Mouse (Mus musculus): ENCODE measurements around the gene Rsph3a. TPM values are rescaled to one million over a fixed set of nuclear protein-coding genes. Genes with fewer than 3 reads are reported as not detected.
"Not testable (repeated sequence)": the region's sequence is repeated elsewhere in the genome, so short reads cannot be mapped to it uniquely, and the experiment has no call there.

Gene Rsph3a
- polyA plus RNA-seq, 1 experiment = 62.6 TPM

DNA sequence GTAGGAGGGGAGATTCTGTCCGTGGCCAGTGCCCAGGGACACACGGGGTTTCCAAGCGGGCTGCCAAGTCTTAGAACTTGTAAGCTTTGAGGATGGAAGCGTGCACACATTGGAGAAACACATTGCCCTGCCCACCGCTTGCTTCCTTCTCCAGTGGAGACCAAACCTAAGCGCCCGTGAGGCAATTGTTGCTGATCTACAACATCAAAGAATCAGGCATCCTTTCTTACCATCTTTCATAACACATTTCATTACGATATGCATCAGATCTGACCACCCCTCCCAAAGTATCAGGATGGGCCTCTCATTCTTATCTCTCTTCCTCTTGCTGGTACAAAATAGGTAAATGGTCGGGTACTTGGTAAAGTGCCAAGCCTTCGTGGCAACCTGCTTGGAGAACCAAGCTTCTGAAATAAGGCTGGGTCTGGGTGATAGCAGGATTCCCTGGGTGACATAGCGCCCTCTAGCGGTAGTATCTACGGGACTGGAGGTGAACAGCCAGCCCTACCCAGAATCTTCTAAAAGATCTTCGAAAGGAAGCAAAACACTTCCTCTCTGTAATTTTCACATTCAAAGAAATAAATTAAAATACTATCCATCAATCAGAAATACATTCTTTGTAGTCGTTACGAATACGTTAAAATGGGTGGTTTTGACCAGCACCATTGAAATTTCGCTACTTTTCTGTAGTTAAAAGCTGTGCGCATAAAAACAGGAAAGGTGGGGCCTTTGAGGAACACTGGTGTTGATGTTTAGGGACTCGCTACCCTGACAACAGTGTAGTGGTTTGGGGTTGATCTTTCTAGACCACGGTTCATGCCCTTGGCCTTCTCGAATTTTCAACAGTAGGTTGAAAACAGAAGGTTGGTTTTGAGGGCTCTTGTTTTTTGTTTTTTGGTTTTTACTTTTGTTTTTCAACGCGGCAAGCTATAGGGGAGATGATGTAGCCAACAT lies 17.6 kb upstream of the Rsph3a start:
- Histone ChIP-seq H3K27me3 (replicated peaks) (no peaks in the 10 kb centered on the region), H3K4me3 (replicated peaks) (peak overlapping the region; percentile 42), H3K9me3 (no peaks in the 10 kb centered on the region), H3K36me3 (replicated peaks; ENCODE audit: low read length) (no peaks in the 10 kb centered on the region), H3K4me1 (peaks cover 19% of the 10 kb centered on the region)
- no peak for TF ChIP-seq FLI1 (IDR thresholded peaks at IDR 0.05; ENCODE audit: low read length)
- TF ChIP-seq GATA1 (IDR thresholded peaks at IDR 0.05; ENCODE audit: borderline replicate concordance, low read length) = no peak

DNA sequence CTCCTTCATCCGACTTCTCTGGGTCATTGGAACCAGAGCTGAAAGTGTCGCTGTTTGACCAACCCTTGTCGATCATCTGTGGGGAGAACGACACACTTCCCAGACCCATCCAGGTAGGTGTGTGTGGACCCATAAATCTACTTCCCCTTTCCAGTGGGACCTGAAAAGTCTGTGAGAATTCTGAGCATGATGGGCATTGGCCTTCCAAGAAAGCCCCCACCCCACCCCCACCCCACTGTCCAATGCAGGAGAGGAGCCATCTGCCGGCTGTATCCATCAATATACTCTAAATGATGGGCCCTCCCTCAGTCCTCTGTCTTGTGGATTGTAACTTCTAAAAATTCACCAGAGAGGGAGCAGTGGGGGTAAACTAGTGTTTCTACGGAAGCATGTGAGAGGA lies 16.8 kb upstream of the Rsph3a start:
- no peak for TF ChIP-seq FLI1 (IDR thresholded peaks at IDR 0.05; ENCODE audit: low read length)
- TF ChIP-seq GATA1 (IDR thresholded peaks at IDR 0.05; ENCODE audit: borderline replicate concordance, low read length) = no peak
- peaks cover 19% of the 10 kb centered on the region for H3K4me1 ChIP-seq
- H3K9me3 ChIP-seq = no peaks in the 10 kb centered on the region
- no peaks in the 10 kb centered on the region for H3K36me3 ChIP-seq (replicated peaks; ENCODE audit: low read length)
- no peak overlapping the region for H3K4me3 ChIP-seq (replicated peaks)
- H3K27me3 ChIP-seq (replicated peaks) = no peaks in the 10 kb centered on the region

DNA sequence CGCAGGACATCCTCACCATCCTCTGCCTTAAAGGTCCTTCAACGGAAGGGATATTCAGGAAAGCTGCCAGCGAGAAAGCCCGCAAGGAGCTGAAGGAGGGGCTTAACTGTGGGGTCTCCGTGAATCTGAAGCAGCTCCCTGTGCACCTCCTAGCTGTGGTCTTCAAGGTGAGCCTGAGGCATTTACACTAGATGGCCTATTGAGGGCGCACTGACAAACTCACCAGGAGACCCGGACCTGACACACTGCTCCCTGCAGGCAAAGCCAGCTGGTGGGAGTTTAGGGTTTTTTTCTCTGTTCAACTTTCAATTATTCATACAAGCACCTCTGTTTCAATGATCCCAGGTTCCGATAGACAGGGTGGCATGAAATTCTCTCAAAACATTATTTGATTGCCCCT lies 16.1 kb upstream of the Rsph3a start:
- no peak overlapping the region for H3K4me3 ChIP-seq (replicated peaks)
- H3K36me3 ChIP-seq (replicated peaks; ENCODE audit: low read length) = no peaks in the 10 kb centered on the region
- H3K27me3 ChIP-seq (replicated peaks) = no peaks in the 10 kb centered on the region
- no peak for TF ChIP-seq FLI1 (IDR thresholded peaks at IDR 0.05; ENCODE audit: low read length)
- no peak for TF ChIP-seq GATA1 (IDR thresholded peaks at IDR 0.05; ENCODE audit: borderline replicate concordance, low read length)
- peaks cover 19% of the 10 kb centered on the region for H3K4me1 ChIP-seq
- H3K9me3 ChIP-seq = no peaks in the 10 kb centered on the region

DNA sequence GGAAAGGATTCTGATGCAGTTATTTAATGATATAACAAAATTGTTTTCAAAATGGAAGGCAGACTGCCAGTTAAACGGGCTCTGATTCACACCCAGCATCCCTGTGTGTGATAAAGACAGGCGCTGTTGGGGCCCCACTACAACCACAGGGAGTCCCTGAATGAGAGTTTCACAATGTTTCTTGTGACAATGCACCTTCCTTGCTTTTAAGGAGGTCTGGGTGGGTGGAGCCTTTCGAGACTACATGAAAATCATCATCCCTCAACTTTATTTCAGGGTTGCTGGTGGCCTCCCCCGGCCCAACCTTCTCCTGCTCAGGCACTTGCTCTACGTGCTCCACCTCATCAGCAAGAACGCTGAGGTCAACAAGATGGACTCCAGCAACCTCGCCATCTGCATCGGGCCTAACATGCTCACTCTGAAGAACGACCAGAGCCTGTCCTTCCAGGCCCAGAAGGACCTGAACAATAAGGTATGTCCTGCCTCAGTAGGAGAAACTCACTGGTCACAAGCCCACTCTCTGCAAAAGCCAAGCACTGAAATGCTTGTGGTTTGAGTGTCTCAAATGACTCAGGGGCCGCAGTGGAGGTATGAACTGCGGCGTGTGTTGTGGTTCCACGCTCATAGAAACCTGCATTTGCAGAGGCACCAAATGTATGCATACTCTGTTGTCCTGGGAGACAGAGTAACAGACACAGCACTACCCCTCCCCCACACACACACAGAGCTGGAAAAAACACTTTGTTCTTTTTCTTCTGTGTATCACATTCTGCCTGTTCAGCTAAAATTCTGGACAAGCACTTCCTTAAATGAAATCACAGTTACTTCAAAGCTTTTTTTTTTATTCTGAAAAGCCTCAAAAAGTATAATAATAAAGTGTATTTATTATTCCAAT lies 14.1 kb upstream of the Rsph3a start:
- no peaks in the 10 kb centered on the region for H3K9me3 ChIP-seq
- H3K4me3 ChIP-seq (replicated peaks) = no peak overlapping the region
- TF ChIP-seq GATA1 (IDR thresholded peaks at IDR 0.05; ENCODE audit: borderline replicate concordance, low read length) (no peak), FLI1 (IDR thresholded peaks at IDR 0.05; ENCODE audit: low read length) (no peak)
- H3K4me1 ChIP-seq = peaks cover 11% of the 10 kb centered on the region
- H3K27me3 ChIP-seq (replicated peaks) = no peaks in the 10 kb centered on the region
- H3K36me3 ChIP-seq (replicated peaks; ENCODE audit: low read length) = no peaks in the 10 kb centered on the region

DNA sequence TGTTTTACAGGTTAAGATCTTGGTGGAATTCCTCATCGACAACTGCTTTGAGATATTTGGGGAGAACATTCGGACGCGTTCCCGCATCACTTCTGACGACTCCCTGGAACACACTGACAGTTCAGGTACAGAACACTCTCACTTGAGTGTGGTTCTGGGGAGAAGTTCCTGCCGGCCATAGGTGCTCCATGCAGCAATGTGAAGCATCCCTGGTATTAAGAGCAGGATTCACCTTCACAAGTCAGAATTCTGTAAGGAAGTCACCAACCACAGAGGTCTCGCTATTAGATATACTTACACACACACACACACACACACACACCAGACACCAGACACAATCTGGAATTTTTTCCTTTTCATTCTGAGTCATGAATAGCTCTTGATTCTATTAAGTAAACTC lies 13.3 kb upstream of the Rsph3a start:
- H3K9me3 ChIP-seq; H3K36me3 ChIP-seq (replicated peaks; ENCODE audit: low read length); H3K27me3 ChIP-seq (replicated peaks); H3K4me3 ChIP-seq (replicated peaks): not testable (repeated sequence)
- H3K4me1 ChIP-seq = peaks cover 11% of the 10 kb centered on the region

DNA sequence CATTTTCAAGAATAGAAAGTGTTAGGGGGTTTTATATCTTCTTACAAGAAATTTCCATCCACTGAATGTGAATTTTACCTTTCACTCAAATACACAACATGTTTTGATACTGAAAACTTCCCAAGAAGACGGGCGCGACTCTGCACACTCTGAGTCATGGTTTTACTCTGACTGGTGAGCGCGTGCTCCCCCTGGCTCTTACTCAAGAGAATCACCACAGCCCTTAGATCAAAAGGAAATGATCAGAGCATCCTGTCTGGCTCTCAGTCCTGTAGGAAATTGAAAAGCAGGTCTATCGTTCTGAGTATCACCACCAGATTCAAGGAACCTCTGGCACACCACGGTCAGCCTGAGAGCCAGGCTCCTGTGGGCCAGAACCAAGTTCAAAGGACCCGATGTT lies 5.8 kb upstream of the Rsph3a start:
- H3K9me3 ChIP-seq = no peaks in the 10 kb centered on the region
- TF ChIP-seq GATA1 (IDR thresholded peaks at IDR 0.05; ENCODE audit: borderline replicate concordance, low read length) = no peak
- no peak for TF ChIP-seq FLI1 (IDR thresholded peaks at IDR 0.05; ENCODE audit: low read length)
- no peaks in the 10 kb centered on the region for H3K27me3 ChIP-seq (replicated peaks)
- no peaks in the 10 kb centered on the region for H3K36me3 ChIP-seq (replicated peaks; ENCODE audit: low read length)
- no peak overlapping the region for H3K4me3 ChIP-seq (replicated peaks)
- H3K4me1 ChIP-seq = peaks cover 18% of the 10 kb centered on the region

DNA sequence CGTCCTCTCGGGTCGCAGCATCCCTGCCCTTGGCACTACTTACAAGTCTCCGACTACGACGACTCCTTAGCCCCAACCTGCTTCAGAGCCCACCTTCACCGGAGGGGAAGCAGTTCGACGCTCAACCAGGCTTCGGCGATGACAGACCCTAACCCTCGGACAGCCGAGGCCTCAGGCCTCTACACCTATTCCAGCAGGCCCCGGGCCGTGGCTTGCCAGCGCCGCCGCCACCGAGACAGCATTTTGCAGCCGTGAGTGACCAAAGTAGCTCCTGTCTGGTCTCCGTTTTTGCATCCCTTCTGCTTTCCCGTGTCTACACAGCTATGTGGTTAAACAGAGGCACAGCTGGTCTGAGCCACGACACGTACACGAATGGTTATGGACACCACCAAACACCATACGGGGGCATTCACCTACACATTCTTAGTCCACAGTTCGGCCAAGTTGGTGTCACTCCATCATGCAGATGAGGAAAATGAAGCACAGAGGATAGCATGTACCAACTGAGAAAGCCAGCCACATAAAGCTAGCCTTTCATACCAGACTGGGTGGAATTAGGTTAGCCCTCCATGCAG lies 726 bp downstream of the Rsph3a start:
- not testable (repeated sequence) for H3K9me3 ChIP-seq; H3K27me3 ChIP-seq (replicated peaks); H3K36me3 ChIP-seq (replicated peaks; ENCODE audit: low read length)
- H3K4me3 ChIP-seq (replicated peaks) = peak overlapping the region; percentile 90
- H3K4me1 ChIP-seq = peaks cover 15% of the 10 kb centered on the region

DNA sequence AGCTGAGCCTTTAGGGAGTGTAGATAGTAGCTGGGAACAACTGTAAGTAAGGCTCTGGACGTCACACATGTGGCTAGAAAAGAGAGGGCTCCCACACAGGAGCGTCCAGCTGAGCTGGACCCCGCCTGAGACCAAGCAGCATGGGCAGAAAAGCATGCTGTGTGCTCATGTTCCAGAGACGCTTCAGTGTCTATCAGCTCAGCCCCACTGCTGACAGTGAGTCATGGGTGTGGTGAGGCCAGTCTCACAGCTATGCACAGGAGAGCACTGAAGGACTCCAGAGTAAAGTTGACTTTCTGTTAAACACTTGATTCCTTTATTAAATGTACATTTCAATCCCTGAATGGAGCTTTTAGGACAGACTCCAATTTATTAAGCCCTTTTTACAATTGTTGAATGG lies 5.9 kb downstream of the Rsph3a start:
- H3K27me3 ChIP-seq (replicated peaks) = not testable (repeated sequence)

DNA sequence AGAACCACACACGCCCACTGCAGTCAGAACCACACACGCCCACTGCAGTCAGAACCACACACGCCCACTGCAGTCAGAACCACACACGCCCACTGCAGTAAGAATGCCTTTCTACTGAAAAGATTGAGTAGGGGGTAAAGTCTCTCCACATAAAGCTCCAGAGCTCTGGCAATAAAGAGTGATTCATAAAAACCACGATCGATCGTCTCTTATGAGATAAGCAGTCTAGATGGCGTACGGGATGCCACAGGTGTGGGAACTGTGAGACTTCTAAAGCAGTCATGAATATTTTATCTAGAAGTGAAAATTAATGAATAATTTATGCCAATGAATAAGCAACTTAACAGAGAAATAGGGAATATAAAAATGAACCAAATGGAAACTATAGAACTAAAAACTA lies 11.8 kb downstream of the Rsph3a start:
- not testable (repeated sequence) for H3K27me3 ChIP-seq (replicated peaks); H3K4me1 ChIP-seq; H3K36me3 ChIP-seq (replicated peaks; ENCODE audit: low read length); H3K4me3 ChIP-seq (replicated peaks); H3K9me3 ChIP-seq

More for the DNA sequence above, 5.9 kb downstream of the Rsph3a start:
- not testable (repeated sequence) for H3K4me1 ChIP-seq; H3K36me3 ChIP-seq (replicated peaks; ENCODE audit: low read length); H3K9me3 ChIP-seq; H3K4me3 ChIP-seq (replicated peaks)

DNA sequence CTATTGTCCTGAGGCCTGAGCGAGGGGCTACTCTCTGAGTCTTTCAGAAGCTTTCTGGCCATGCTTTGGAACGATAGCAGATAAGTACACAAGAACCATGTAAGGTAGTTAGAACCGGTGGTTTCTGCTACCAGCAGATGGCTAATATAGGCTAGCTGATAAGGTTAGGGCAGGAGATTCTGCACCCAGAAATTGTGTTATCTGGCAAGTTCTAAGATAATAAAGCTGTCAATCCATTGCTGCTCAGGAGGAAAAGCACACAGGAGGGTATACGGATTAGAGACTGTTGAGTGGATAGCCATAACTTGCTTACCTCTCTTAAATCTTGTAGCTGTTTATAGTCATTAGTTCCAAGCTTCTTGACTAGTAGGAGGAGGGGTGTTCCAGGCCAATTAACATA lies 17.9 kb downstream of the Rsph3a start:
- not testable (repeated sequence) for H3K36me3 ChIP-seq (replicated peaks; ENCODE audit: low read length); H3K9me3 ChIP-seq; H3K4me3 ChIP-seq (replicated peaks); H3K4me1 ChIP-seq; H3K27me3 ChIP-seq (replicated peaks)

DNA sequence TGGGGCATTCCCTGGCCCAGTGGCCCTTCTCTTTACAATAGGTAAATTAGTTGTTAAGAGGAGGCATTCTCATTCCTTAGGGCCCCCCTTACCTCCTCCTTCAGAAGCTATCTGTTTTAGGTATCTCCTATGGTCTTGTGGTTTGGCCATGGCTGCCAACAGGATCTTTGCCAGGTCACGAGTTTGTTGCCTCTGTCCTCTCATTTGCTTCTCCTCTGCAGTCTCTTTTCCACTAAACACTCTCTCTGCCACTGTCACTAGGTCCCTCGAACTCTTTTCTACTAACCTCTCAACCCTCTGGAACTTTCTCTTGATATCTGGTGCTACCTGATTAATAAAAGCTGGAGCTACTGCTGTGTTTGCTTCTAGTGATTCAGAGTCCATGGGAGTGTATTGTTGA lies 19.0 kb downstream of the Rsph3a start:
- not testable (repeated sequence) for H3K36me3 ChIP-seq (replicated peaks; ENCODE audit: low read length); H3K4me1 ChIP-seq; H3K27me3 ChIP-seq (replicated peaks); H3K9me3 ChIP-seq; H3K4me3 ChIP-seq (replicated peaks)

DNA sequence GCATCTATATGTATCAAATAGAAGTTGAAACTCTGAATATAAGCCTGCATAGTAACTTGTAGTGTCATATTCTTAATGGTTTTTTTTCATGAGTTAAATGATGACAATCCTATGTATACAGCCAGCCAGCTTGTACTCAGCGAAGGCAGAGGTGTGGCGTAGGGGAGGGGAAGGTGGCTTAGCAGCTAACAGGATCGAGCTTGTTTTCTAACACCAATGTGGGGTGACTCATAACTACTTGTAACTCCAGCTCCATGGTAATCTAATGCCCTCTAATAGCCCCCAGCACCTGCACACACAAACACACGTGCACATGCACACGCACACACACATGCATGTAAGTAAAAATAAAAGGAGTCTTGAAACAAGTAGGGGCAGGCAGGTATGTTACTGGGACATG lies 23.1 kb downstream of the Rsph3a start:
- H3K27me3 ChIP-seq (replicated peaks); H3K4me3 ChIP-seq (replicated peaks); H3K4me1 ChIP-seq; H3K36me3 ChIP-seq (replicated peaks; ENCODE audit: low read length); H3K9me3 ChIP-seq: not testable (repeated sequence)

DNA sequence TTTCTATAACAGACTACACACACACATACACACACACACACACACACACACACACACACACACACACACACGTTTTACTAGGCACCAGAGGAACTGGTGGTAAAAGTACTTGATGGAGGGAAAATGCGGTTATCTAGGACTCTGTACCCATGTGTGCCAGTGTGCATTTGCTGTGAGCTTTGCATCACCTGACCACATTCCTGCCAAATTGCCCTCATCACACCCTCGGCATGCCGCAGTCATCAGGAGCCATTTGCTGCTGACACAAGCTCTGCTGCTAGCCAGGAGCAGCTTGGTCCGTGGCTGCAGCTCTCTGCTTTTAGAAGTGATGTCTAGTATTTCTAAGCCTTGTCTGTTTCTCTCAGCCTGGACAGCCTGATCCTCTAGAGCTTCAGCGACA lies 24.4 kb downstream of the Rsph3a start:
- H3K9me3 ChIP-seq; H3K36me3 ChIP-seq (replicated peaks; ENCODE audit: low read length); H3K4me1 ChIP-seq; H3K27me3 ChIP-seq (replicated peaks); H3K4me3 ChIP-seq (replicated peaks): not testable (repeated sequence)

DNA sequence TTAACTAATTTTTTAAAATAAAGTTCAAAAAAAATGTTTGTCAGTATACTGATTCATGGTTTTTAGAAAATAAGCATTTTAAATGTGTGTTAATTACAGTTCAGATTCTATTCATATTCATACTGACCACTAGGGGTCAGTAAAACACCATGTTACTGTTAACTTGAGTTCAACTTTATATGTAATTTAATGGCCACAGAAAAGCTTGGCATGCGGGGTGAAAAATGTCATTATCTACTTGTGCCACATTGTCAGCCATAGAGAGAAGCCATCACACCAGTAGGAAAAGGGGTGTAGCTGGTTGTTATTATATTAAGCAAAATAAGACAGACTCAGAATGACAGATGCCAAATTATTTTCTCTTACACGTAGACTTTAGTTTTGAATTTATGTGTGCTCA lies 38.1 kb downstream of the Rsph3a start:
- H3K9me3 ChIP-seq; H3K4me3 ChIP-seq (replicated peaks); H3K27me3 ChIP-seq (replicated peaks); H3K36me3 ChIP-seq (replicated peaks; ENCODE audit: low read length); H3K4me1 ChIP-seq: not testable (repeated sequence)

Data from megakaryocyte, embryonic 14.5 days (primary cell).